Mouse (Mus musculus): Measurements from ENCODE around the gene Fkbp15. TPM values are rescaled to one million over a fixed set of nuclear protein-coding genes. Genes with fewer than 3 reads are reported as not detected.

Gene Fkbp15
- polyA plus RNA-seq, 1 experiment from 2014 or later = 24.3 TPM

GRCm38 (mm10) chr4:62374342-62374741 is 14.0 kb upstream of the Fkbp15 start:
- Histone ChIP-seq H3K4me2 (ENCODE audit: low read depth, low read length) (no peak overlapping the region), H3K27me3 (replicated peaks; ENCODE audit: control insufficient read depth, insufficient read depth, low read length) (no peaks in the 10 kb centered on the region), H3K4me3 (ENCODE audit: low read length) (no peak overlapping the region), H3K9ac (ENCODE audit: low read depth, low read length) (no peak overlapping the region), H3K9me3 (ENCODE audit: control insufficient read depth, low read length) (no peaks in the 10 kb centered on the region), H3K27ac (ENCODE audit: low read length) (peak overlapping the region; percentile 1; the same call in 1 of the 2 replicates), H3K4me1 (ENCODE audit: control insufficient read depth, insufficient read depth, low read length) (peaks cover 2% of the 10 kb centered on the region; the same call in 1 of the 2 replicates), H3K36me3 (ENCODE audit: control insufficient read depth, insufficient read depth, low read length) (no peaks in the 10 kb centered on the region)
- WGBS = 66% methylated on average over 4 of the region's 4 CpGs
- no peak; the same call in 1 of the 2 replicates for ATAC-seq

DNA sequence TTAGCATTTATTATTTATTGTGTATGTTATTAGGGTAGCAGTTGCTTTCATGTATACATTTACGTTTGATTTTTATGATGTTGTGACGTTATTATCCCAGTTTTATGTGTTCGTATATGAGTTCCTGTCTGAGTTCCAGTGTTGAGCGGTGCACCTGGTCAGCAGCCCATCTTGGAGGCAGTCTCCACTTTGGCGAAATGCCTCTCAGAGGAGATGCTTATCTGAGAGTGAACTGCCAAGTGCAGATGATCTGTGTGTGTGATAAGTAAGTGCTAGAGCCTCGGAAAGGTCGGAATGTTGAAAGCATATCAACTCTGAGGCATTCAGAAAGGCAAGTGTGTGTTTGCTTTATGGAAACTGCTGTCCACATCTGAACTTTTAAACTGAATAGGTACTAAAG is 13.3 kb upstream of the Fkbp15 start:
- Histone ChIP-seq H3K27me3 (replicated peaks; ENCODE audit: control insufficient read depth, insufficient read depth, low read length) (no peaks in the 10 kb centered on the region), H3K36me3 (ENCODE audit: control insufficient read depth, insufficient read depth, low read length) (no peaks in the 10 kb centered on the region), H3K9ac (ENCODE audit: low read depth, low read length) (no peak overlapping the region), H3K27ac (ENCODE audit: low read length) (no peak overlapping the region), H3K4me2 (ENCODE audit: low read depth, low read length) (no peak overlapping the region), H3K9me3 (ENCODE audit: control insufficient read depth, low read length) (no peaks in the 10 kb centered on the region), H3K4me3 (ENCODE audit: low read length) (no peak overlapping the region), H3K4me1 (ENCODE audit: control insufficient read depth, insufficient read depth, low read length) (peaks cover 7% of the 10 kb centered on the region; the same call in 1 of the 2 replicates)
- no peak for ATAC-seq
- WGBS = 57% methylated on average over 7 of the region's 7 CpGs

- ATAC-seq = no peak
- 84% methylated on average over 9 of the region's 9 CpGs for WGBS
- Histone ChIP-seq H3K27ac (ENCODE audit: low read length) (no peak overlapping the region), H3K27me3 (replicated peaks; ENCODE audit: control insufficient read depth, insufficient read depth, low read length) (no peaks in the 10 kb centered on the region), H3K36me3 (ENCODE audit: control insufficient read depth, insufficient read depth, low read length) (no peaks in the 10 kb centered on the region), H3K4me2 (ENCODE audit: low read depth, low read length) (no peak overlapping the region), H3K9me3 (ENCODE audit: control insufficient read depth, low read length) (no peaks in the 10 kb centered on the region), H3K9ac (ENCODE audit: low read depth, low read length) (no peak overlapping the region), H3K4me3 (ENCODE audit: low read length) (no peak overlapping the region), H3K4me1 (ENCODE audit: control insufficient read depth, insufficient read depth, low read length) (peaks cover 7% of the 10 kb centered on the region; the same call in 1 of the 2 replicates)
Measured at GRCm38 (mm10) chr4:62372818-62373520, 12.6 kb upstream of the Fkbp15 start.

GRCm38 (mm10) chr4:62372410-62372809 is 12.1 kb upstream of the Fkbp15 start:
- Histone ChIP-seq H3K36me3 (ENCODE audit: control insufficient read depth, insufficient read depth, low read length) (no peaks in the 10 kb centered on the region), H3K4me3 (ENCODE audit: low read length) (no peak overlapping the region), H3K27ac (ENCODE audit: low read length) (no peak overlapping the region), H3K4me1 (ENCODE audit: control insufficient read depth, insufficient read depth, low read length) (peaks cover 7% of the 10 kb centered on the region; the same call in 1 of the 2 replicates), H3K9ac (ENCODE audit: low read depth, low read length) (no peak overlapping the region), H3K9me3 (ENCODE audit: control insufficient read depth, low read length) (no peaks in the 10 kb centered on the region), H3K27me3 (replicated peaks; ENCODE audit: control insufficient read depth, insufficient read depth, low read length) (no peaks in the 10 kb centered on the region), H3K4me2 (ENCODE audit: low read depth, low read length) (no peak overlapping the region)
- WGBS = 41% methylated on average over 1 of the region's 1 CpGs
- ATAC-seq = no peak

DNA sequence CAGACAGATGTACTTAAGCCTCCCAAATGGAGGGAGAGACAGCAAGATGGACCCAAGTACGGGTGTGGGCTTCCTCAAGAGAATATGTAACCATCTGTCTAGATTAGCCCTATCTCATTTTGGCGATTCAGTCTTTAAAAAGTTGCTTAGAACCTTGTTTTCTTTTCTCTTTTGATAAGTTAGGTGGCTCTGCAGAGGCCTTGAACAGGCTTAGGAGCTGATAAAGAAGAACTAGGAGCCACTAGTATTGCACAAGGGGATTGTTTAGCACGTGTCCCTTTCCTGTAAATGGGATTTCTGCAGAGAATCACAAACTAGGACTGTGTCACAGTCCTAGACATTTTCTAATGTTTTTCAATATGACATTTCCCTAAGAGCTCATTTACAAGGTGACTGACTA is 8.7 kb upstream of the Fkbp15 start:
- Histone ChIP-seq H3K27ac (ENCODE audit: low read length) (no peak overlapping the region), H3K9me3 (ENCODE audit: control insufficient read depth, low read length) (no peaks in the 10 kb centered on the region), H3K4me1 (ENCODE audit: control insufficient read depth, insufficient read depth, low read length) (peaks cover 14% of the 10 kb centered on the region), H3K4me3 (ENCODE audit: low read length) (no peak overlapping the region), H3K9ac (ENCODE audit: low read depth, low read length) (no peak overlapping the region), H3K27me3 (replicated peaks; ENCODE audit: control insufficient read depth, insufficient read depth, low read length) (no peaks in the 10 kb centered on the region), H3K36me3 (ENCODE audit: control insufficient read depth, insufficient read depth, low read length) (no peaks in the 10 kb centered on the region), H3K4me2 (ENCODE audit: low read depth, low read length) (no peak overlapping the region)
- WGBS = 55% methylated on average over 3 of the region's 3 CpGs
- ATAC-seq = peak; percentile 29; the same call in 1 of the 2 replicates

DNA sequence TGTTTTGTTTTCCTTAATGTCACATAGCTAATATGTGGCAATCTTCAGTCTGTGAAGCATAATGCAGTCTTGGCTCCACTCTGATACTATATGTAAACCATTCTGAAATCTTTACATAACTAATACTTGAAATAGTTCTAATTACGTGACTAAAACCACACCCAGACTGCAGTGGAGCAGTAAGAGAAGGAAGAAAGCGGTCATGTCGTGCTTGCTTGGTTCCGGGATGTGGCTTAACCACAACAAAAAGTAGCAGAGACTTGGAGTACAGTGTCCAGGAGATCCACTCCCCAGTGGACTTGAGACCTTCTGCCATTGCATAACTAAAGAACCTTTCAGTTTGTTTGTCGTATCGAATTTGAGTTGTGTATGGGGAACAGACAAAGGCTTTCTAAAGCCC is 7.2 kb upstream of the Fkbp15 start:
- 79% methylated on average over 6 of the region's 6 CpGs for WGBS
- Histone ChIP-seq H3K36me3 (ENCODE audit: control insufficient read depth, insufficient read depth, low read length) (no peaks in the 10 kb centered on the region), H3K9ac (ENCODE audit: low read depth, low read length) (no peak overlapping the region), H3K4me2 (ENCODE audit: low read depth, low read length) (no peak overlapping the region), H3K9me3 (ENCODE audit: control insufficient read depth, low read length) (no peaks in the 10 kb centered on the region), H3K27me3 (replicated peaks; ENCODE audit: control insufficient read depth, insufficient read depth, low read length) (no peaks in the 10 kb centered on the region), H3K4me3 (ENCODE audit: low read length) (no peak overlapping the region), H3K27ac (ENCODE audit: low read length) (0 out of 2 replicates have a peak overlapping the region, but pooled peaks have one; percentile 7), H3K4me1 (ENCODE audit: control insufficient read depth, insufficient read depth, low read length) (peaks cover 14% of the 10 kb centered on the region)
- ATAC-seq = peak; percentile 70

DNA sequence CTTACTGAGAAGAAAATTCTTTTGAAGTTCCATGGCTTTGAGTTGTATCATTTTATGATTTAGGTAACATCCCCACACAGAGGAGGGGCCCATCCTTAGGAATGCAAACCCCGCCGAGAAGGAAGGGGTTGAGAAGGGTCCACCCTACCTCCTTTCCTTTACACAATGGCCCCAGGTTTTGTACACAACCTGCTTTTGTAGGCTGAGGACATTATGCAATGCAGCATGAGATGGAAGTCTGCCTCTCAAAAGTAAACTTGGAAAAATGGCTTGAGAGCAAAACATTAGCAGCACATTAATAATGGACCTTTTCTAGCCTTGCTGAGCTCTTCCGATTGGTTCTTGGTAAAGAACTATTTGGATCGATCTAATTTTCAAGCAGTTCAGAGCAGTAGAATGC is 5.9 kb upstream of the Fkbp15 start:
- H3K4me2 ChIP-seq (ENCODE audit: low read depth, low read length) = no peak overlapping the region
- H3K27ac ChIP-seq (ENCODE audit: low read length) = no peak overlapping the region
- ATAC-seq = no peak
- H3K27me3 ChIP-seq (replicated peaks; ENCODE audit: control insufficient read depth, insufficient read depth, low read length) = no peaks in the 10 kb centered on the region
- peaks cover 12% of the 10 kb centered on the region for H3K4me1 ChIP-seq (ENCODE audit: control insufficient read depth, insufficient read depth, low read length)
- no peaks in the 10 kb centered on the region for H3K36me3 ChIP-seq (ENCODE audit: control insufficient read depth, insufficient read depth, low read length)
- WGBS = 77% methylated on average over 4 of the region's 4 CpGs
- no peak overlapping the region for H3K4me3 ChIP-seq (ENCODE audit: low read length)
- H3K9me3 ChIP-seq (ENCODE audit: control insufficient read depth, low read length) = no peaks in the 10 kb centered on the region
- no peak overlapping the region for H3K9ac ChIP-seq (ENCODE audit: low read depth, low read length)

DNA sequence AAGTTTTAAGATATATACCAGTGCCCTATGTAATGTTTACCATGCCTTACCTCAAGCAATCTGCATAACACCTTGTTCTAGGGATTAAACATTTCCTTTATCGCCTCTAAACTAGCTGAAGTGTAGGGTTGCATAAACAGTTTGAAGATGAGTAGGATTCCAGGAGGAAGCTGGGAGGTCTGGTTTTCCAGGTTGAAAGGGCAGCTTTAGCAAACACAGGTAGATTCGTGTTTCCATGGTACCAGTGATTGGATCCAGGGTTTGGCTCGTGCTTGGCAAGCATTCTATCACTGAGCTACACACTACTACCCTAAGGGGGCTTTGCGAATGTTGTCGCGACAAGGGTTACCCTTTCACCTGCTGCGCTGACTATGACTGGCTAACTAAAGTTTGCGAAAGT is 4.0 kb upstream of the Fkbp15 start:
- Histone ChIP-seq H3K4me1 (ENCODE audit: control insufficient read depth, insufficient read depth, low read length) (peaks cover 15% of the 10 kb centered on the region), H3K9ac (ENCODE audit: low read depth, low read length) (no peak overlapping the region), H3K4me2 (ENCODE audit: low read depth, low read length) (no peak overlapping the region), H3K27me3 (replicated peaks; ENCODE audit: control insufficient read depth, insufficient read depth, low read length) (no peaks in the 10 kb centered on the region), H3K27ac (ENCODE audit: low read length) (0 out of 2 replicates have a peak overlapping the region, but pooled peaks have one; percentile 2), H3K9me3 (ENCODE audit: control insufficient read depth, low read length) (no peaks in the 10 kb centered on the region), H3K4me3 (ENCODE audit: low read length) (no peak overlapping the region), H3K36me3 (ENCODE audit: control insufficient read depth, insufficient read depth, low read length) (no peaks in the 10 kb centered on the region)
- 64% methylated on average over 8 of the region's 8 CpGs for WGBS
- no peak for ATAC-seq

- Histone ChIP-seq H3K4me2 (ENCODE audit: low read depth, low read length) (no peak overlapping the region), H3K4me1 (ENCODE audit: control insufficient read depth, insufficient read depth, low read length) (peaks cover 12% of the 10 kb centered on the region), H3K9me3 (ENCODE audit: control insufficient read depth, low read length) (no peaks in the 10 kb centered on the region), H3K9ac (ENCODE audit: low read depth, low read length) (no peak overlapping the region), H3K27ac (ENCODE audit: low read length) (no peak overlapping the region), H3K4me3 (ENCODE audit: low read length) (no peak overlapping the region), H3K27me3 (replicated peaks; ENCODE audit: control insufficient read depth, insufficient read depth, low read length) (no peaks in the 10 kb centered on the region), H3K36me3 (ENCODE audit: control insufficient read depth, insufficient read depth, low read length) (no peaks in the 10 kb centered on the region)
- 74% methylated on average over 2 of the region's 2 CpGs for WGBS
- no peak for ATAC-seq
Measured at GRCm38 (mm10) chr4:62362437-62362836, 2.1 kb upstream of the Fkbp15 start.

Data from intestine, embryonic 16.5 days (tissue).